Mouse (Mus musculus): Measurements from ENCODE around the gene Srf.
A peak's percentile ranks its signal among the peaks of the same experiment; 100 is the strongest.

Gene Srf

DNA sequence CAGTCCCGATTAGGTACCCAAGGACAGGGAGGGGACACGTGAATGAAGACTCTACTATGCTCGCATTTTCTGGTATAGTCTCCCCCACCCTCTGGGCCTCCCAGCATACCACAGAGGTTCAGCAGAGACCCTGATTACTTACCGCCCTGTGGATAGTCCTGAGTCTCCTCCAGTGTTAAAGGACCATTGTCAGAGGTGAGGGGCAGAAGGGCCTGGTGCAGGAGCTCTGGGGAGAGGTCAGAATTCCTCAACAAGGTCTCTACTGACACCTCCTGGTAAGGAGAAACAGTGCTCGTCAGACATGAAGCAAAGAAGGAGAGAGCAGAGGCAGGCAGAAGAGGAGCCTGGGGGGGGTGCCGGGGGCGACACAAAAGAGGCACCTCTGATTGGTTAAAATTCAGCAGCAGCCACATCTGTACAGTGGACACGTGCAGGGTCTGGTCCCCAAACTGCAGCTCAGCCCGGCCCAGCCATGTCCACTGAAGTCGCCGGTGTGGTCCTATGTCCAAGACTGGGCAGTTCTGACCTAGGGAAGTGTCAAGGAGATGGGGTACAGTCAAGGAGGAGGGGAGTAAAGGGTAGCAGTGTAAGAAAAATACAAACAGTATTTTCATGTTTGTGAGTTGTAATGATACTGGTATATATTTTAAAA is 44.8 kb downstream of the Srf start:
- no peak for DNase-seq

DNA sequence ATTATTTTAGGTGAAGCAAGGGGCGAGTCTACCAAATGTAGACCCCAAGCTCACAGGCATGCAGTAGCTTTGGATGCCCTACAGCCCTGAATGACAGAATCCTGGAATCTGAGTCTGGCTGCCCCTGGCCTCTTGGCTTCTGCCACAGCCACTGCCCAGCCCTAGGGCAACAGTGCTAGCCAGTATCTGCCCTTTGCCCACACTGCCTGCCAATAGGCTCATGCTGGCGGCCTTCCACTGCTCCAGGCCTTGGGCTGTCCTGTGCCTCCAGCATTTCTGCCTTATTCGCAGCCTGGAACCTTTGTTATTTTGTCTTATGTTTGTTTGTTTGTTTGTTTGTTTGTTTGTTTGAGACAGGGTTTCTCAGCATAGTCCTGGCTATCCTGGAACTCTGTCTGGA is 50.4 kb downstream of the Srf start:
- peak; percentile 75 for DNase-seq

DNA sequence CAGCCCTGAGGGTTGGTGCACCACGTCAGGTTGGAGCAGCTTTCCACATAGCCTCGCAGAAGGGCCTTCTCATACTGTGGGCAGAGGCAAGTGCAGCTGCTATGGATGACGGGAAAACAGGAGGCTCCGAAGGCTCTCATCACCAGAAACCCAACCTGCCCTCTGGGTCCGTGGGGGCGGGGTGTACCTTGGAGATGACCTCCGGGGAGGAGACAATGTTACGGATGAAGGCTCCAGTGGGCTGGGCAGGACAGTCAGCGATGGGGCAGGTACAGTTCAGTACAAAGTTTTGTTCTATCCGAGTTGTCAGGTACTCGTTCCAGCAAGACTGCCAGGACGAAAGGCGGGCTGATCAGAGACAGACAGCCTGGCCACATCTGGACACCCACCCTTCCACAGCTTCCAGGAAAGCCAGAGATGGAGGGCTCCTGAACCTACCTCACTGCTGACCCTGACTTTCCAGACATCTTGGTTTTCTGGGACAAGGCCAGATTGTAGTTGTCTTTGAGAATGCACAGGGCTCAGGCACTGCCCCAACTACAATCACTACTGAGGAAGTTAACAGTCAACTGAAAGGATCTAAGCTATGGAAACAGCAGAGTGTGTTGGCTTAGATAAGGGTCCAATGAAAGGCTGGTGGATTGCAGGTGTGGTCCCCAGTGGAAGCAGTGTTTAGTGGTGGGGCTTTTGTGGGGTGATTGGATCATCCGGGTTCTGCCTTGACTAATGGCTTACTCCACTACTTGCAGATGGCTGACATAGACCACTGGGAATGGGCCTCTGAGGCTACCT is 51.9 kb downstream of the Srf start:
- DNase-seq, result peak; percentile 85

DNA sequence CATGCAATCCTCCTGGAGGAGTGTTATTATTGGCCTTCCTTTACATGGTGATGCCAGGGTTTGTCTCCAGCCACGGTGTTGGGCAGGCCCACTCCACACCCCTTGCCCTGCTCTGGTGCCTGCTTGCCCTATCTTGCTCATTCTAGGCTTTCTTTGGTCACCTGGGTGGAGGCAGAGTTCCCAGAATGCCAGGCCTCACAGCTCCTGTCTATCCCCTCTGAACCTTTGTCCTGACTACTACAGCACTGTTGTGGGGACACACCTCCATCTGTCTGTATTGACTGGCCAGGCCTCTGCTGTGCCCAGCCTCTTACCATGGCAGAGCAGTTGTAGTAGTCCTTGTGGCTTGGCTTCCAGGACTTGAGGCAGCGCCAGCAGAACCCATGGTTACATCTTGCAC is 53.2 kb downstream of the Srf start:
- no peak for DNase-seq

Data from kidney, adult 18-20 months (tissue).